Mouse (Mus musculus) cortical plate, adult 2 months (tissue): ENCODE data around the gene Itga9. TPM values are rescaled to one million over a fixed set of nuclear protein-coding genes. Genes with fewer than 3 reads are reported as not detected.

Experiments
- H3K27ac ChIP-seq: fragments of 200-500 bp; 2 replicates; pipeline ENCODE4 v1.5.1; 2012; ENCODE audit warnings: low read length, control low read depth, inconsistent platforms; ENCODE audit not compliant: insufficient read depth
- H3K4me1 ChIP-seq: fragments of 200-500 bp; 2 replicates; pipeline ENCODE4 v1.6.1; 2011; ENCODE audit warnings: low read length; ENCODE audit not compliant: control insufficient read depth, insufficient read depth
- H3K4me3 ChIP-seq: fragments of 200-500 bp; 2 replicates; pipeline ENCODE4 v1.5.1; 2011; ENCODE audit warnings: mild to moderate bottlenecking, low read length, control low read depth; ENCODE audit not compliant: insufficient read depth
- CTCF ChIP-seq: fragments of 200-500 bp; IDR thresholded peaks from 2 replicates; pipeline ENCODE4 v1.5.1; 2011; ENCODE audit warnings: mild to moderate bottlenecking, control low read depth, low read length; ENCODE audit not compliant: insufficient read depth; ENCODE audit errors: extremely low read depth
- POLR2A ChIP-seq: fragments of 200-500 bp; IDR thresholded peaks from 2 replicates; pipeline ENCODE4 v1.6.1; 2011; ENCODE audit warnings: mild to moderate bottlenecking, low read length, control low read depth; ENCODE audit not compliant: insufficient read depth; ENCODE audit errors: extremely low read depth
- polyA plus RNA-seq: library from polyadenylated mRNA; depleted of rRNA; stranded (reverse); fragments of >200 nt; gene quantifications from 2 replicates; pipeline ENCODE4 v1.2.3, GENCODE M21; 2012

The Itga9 gene
- polyA plus RNA-seq, 1 experiment, result 2.5 TPM

DNA sequence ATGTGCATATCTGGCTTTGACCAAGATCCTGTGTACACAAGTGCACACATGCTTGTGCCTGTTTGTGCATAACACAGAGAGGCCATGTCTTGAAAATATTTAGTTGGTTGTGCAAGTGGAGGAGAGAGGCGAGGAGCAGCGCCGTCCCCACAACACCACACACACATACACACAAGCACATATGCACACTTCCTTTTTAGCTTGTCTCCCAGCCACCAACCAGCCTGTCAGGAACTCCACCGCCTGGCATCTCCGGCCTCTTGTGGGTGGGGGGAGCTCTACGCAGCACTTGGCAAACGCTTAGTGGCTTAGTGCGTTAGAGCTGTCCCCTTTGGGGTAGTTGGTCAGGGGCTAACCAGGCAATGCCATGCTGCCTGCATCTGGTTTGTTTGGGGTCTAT lies 321.0 kb downstream of the Itga9 start:
- TF ChIP-seq CTCF (no peak), POLR2A (no peak; the same call in 1 of the 2 replicates)
- Histone ChIP-seq H3K4me3 (peak overlapping the region; percentile 90), H3K27ac (peak overlapping the region; percentile 47), H3K4me1 (no peaks in the 10 kb centered on the region)

DNA sequence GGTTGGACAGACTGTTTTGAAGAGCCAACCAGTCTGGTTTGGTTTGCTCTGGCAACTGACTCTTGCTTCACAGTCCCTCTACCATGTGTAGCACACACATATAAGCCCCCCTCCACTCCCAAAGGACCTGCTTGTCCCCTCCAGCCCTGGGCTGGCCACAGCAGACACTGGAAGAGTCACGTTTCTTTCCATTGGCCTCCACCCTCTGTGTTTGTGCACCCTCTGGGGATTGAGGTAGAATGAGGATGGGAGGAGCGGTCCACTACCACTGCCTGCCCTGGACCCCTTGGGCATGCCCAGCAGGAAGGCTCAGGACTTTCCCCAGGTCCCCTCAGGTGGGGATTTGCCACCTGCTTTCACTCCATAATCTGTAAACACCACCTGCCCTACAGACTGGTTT lies 321.5 kb downstream of the Itga9 start:
- no peak overlapping the region for H3K27ac ChIP-seq
- H3K4me1 ChIP-seq, result no peaks in the 10 kb centered on the region
- no peak for TF ChIP-seq CTCF
- no peak for TF ChIP-seq POLR2A
- peak overlapping the region; percentile 90 for H3K4me3 ChIP-seq

DNA sequence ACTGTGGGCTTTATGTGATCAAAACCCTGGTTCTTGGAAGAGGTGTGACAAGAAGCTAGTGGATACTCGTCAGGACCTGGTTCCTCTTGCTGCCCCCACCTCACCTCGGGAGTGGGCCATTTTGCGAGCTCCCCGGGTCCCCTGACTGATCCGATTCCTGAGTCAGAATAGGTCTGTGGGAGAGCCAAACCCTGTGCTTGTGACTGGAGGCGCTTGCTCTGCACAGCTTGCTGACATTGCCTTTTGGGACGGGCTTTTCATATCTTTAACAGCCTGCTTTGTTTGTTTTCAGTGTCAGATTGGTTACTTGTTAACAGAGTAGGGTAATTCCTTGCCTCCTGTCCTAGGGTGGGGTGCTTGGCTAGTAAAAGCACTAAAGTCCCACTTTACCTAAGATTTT lies 322.2 kb downstream of the Itga9 start:
- Histone ChIP-seq H3K27ac (no peak overlapping the region), H3K4me3 (peak overlapping the region; percentile 90; the same call in 1 of the 2 replicates), H3K4me1 (no peaks in the 10 kb centered on the region)
- TF ChIP-seq POLR2A (no peak), CTCF (no peak)

DNA sequence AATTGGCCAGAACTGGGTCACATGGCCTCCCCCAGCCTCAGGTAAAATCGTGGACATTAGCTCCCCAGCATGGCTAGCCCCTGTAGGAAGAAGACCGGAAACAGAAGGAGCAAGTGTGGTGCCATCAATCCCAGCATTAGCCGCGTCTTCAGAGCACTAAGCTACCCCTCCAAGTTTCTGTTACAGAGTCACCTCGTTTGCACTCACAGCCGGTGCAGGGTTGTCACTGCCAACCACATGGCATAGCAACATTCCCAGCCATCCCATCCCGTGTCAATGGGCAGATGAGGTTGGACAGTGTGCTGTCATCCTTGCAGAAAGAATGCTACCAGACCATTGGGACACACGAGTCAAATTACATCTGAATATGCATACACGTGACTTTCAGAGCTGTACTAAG lies 324.1 kb downstream of the Itga9 start:
- TF ChIP-seq POLR2A, result no peak
- TF ChIP-seq CTCF, result no peak
- H3K27ac ChIP-seq, result no peak overlapping the region
- peaks cover under 1% of the 10 kb centered on the region; the same call in 1 of the 2 replicates for H3K4me1 ChIP-seq
- H3K4me3 ChIP-seq, result no peak overlapping the region

DNA sequence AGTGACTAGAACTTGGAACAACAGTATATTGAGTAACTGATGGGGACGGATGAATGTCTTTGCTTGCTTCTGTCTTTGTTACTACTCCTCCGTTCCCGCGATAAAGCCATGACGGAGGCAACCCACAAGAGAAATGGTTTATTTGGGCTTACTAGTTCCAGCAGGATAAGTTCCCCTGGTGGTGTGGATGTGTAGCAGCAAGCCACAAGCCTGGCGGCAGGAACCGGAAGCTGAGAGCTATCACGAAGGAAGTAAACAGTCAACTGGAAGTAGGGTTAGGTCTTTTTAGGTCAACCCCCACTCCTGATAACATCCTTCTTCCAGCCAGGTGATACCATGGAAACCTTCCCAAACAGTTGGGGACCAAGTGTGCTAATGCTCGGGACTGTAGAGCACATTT lies 327.3 kb downstream of the Itga9 start:
- Histone ChIP-seq H3K4me1 (peaks cover 10% of the 10 kb centered on the region), H3K27ac (no peak overlapping the region), H3K4me3 (no peak overlapping the region)
- TF ChIP-seq POLR2A (no peak), CTCF (0 out of 2 replicates have a peak, but pooled peaks have one; percentile 3)

DNA sequence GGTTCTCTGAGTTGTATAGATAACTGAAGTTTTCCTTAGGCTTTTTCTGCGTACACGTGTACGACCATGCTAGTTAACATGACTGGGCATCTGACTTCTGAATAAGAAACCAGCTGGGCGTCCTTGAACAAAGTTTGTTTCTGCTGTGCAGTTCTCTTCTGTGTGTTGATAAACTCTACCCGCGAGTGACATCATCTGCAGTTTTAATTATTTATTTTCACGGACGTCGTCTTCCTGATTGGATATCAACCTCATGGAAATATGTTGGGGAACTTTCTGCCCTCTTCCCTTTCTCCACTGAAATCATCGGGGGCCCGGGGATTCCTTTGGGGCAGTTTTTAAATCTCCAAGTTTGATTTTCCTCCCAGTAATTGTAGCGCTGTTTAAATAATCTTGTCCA lies 327.8 kb downstream of the Itga9 start:
- no peak overlapping the region for H3K4me3 ChIP-seq
- TF ChIP-seq CTCF, result no peak
- no peak for TF ChIP-seq POLR2A
- H3K27ac ChIP-seq, result no peak overlapping the region
- peaks cover 10% of the 10 kb centered on the region for H3K4me1 ChIP-seq

DNA sequence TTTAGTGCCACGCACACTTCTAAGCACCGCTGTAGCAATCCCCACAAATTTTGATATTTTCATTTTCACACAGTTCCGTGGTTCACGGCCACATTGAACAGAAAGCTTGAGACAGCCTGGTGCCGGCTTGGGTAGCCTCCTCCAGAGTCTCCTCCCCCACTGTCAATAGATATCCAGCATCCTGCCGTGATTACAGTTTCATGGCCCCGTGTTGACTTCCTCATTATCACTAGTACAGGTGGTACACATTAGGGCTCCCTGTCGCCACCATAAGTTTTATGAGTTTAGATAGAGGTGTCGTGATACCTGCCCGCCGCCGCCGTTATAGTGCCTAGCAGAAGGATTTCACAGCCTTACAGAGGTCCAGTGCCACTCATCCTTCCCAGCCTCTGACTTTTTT lies 328.6 kb downstream of the Itga9 start:
- H3K4me1 ChIP-seq, result peaks cover 13% of the 10 kb centered on the region
- no peak overlapping the region for H3K27ac ChIP-seq
- no peak overlapping the region for H3K4me3 ChIP-seq
- TF ChIP-seq POLR2A (no peak), CTCF (no peak)

DNA sequence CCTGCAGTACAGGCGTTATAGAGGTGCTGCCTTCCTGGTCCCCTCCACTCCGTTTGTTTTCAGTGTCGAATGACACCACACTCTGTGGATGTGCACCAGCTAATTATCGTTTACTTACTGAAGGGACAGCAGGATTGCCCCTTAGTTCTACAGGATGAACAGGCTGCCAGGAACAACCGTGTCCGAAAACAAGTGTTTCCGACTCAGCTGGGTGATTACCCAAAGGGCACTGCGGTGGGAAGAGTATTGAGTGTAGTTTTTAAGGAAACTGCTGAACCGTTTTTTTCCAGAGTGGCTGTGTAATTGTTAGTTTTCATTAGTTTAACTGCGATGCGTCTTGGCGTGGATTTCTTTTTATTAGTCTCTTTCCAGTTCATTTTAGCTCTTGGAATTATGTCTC lies 329.6 kb downstream of the Itga9 start:
- TF ChIP-seq POLR2A (no peak), CTCF (no peak)
- Histone ChIP-seq H3K27ac (no peak overlapping the region), H3K4me3 (no peak overlapping the region), H3K4me1 (peaks cover 17% of the 10 kb centered on the region)

DNA sequence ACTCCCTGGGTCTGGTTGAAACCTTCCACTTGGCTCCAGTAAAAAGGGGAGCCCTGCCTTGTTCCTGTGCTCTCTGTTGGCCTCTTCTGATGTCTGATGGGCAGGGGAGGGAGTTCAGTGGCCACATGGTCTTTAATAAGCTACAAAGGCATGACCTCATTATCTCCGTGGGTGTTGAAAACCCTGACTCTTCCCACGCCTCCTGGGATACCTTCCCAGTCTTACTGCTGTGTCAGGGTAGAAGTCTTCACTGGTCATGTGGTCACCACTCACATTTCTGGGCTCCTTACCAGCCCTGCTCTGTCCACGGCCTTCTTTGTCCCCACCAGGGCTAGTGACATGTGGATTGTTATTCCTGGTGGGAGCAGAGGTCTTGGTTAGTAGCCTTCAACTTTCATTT lies 331.0 kb downstream of the Itga9 start:
- peaks cover 19% of the 10 kb centered on the region for H3K4me1 ChIP-seq
- H3K4me3 ChIP-seq, result no peak overlapping the region
- no peak for TF ChIP-seq CTCF
- TF ChIP-seq POLR2A, result no peak
- no peak overlapping the region for H3K27ac ChIP-seq

DNA sequence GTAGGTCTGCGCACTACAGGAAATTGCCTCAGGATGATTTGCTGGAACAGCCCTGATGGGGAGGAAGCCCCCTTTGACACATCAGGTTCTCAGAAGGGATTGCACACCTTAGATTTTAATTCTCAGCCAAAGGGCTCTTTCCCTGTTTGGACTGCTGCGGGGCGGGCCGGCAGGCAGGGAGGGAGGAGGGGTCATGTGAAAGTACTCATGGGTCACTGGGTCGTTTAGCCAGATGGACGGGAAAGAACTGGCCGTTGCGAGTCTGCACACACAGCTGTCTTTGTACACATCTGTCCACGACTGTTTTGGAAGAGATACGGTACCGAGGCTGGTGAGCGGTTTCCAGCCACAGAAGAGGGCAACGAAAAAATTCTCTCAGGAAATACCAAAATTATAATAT lies 332.9 kb downstream of the Itga9 start:
- Histone ChIP-seq H3K4me1 (peaks cover 19% of the 10 kb centered on the region), H3K4me3 (no peak overlapping the region), H3K27ac (no peak overlapping the region)
- TF ChIP-seq POLR2A, result no peak
- TF ChIP-seq CTCF, result no peak
